Mouse (Mus musculus) testis, adult 2 months (tissue): ENCODE measurements at regions not wholly inside any gene's neighbourhood (a gene's known extent, or its start where the extent isn't known, plus 50 kb on each side); places are given as distances from the start of the nearest gene placed in this dataset.

Experiments used
- H3K27ac ChIP-seq: fragments of 200-500 bp; 2 replicates; pipeline ENCODE4 v1.5.1; 2012; ENCODE audit warnings: low read depth, low read length; ENCODE audit not compliant: control insufficient read depth, insufficient read depth
- H3K27me3 ChIP-seq: fragments of 200-500 bp; 2 replicates; pipeline ENCODE4 v1.6.1; 2012; ENCODE audit warnings: mild to moderate bottlenecking, low read length, moderate library complexity; ENCODE audit not compliant: control insufficient read depth, insufficient read depth
- H3K36me3 ChIP-seq: fragments of 200-500 bp; 2 replicates; pipeline ENCODE4 v1.6.1; 2012; ENCODE audit warnings: mild to moderate bottlenecking, low read length; ENCODE audit not compliant: control insufficient read depth, insufficient read depth
- H3K4me1 ChIP-seq: fragments of 200-500 bp; 2 replicates; pipeline ENCODE4 v1.6.1; 2012; ENCODE audit warnings: low read length; ENCODE audit not compliant: control insufficient read depth, insufficient read depth
- H3K4me3 ChIP-seq: fragments of 200-500 bp; 2 replicates; pipeline ENCODE4 v1.5.1; 2012; ENCODE audit warnings: low read depth, mild to moderate bottlenecking, low read length, moderate library complexity, mixed read lengths; ENCODE audit not compliant: control insufficient read depth
- CTCF ChIP-seq: fragments of 200-500 bp; IDR thresholded peaks from 2 replicates; pipeline ENCODE4 v1.5.1; 2012; ENCODE audit warnings: low read depth, mild to moderate bottlenecking, inconsistent platforms, low read length, moderate library complexity; ENCODE audit not compliant: control insufficient read depth, insufficient read depth, insufficient replicate concordance
- POLR2A ChIP-seq: fragments of 200-500 bp; IDR thresholded peaks from 2 replicates; pipeline ENCODE4 v1.6.1; 2012; ENCODE audit warnings: low read depth, mild to moderate bottlenecking, inconsistent platforms, low read length, moderate library complexity; ENCODE audit not compliant: control insufficient read depth

- TF ChIP-seq POLR2A (no peak), CTCF (no peak)
- no peaks in the 10 kb centered on the region for H3K27me3 ChIP-seq
- H3K36me3 ChIP-seq = no peaks in the 10 kb centered on the region
- H3K27ac ChIP-seq = no peak overlapping the region
- no peaks in the 10 kb centered on the region for H3K4me1 ChIP-seq
- H3K4me3 ChIP-seq = no peak overlapping the region
These were observed 365.3 kb downstream of the Ets1 start for GRCm38 (mm10) chr9:33001165-33001949.

GRCm38 (mm10) chr9:33003880-33004279 is 367.9 kb downstream of the Ets1 start:
- Histone ChIP-seq H3K4me1 (no peaks in the 10 kb centered on the region), H3K27me3 (no peaks in the 10 kb centered on the region), H3K4me3 (no peak overlapping the region), H3K27ac (no peak overlapping the region), H3K36me3 (no peaks in the 10 kb centered on the region)
- no peak for TF ChIP-seq POLR2A
- no peak for TF ChIP-seq CTCF

- H3K27me3 ChIP-seq = no peaks in the 10 kb centered on the region
- TF ChIP-seq POLR2A = no peak
- no peak overlapping the region for H3K27ac ChIP-seq
- H3K4me1 ChIP-seq = no peaks in the 10 kb centered on the region
- no peaks in the 10 kb centered on the region for H3K36me3 ChIP-seq
- H3K4me3 ChIP-seq = no peak overlapping the region
These were observed 368.5 kb downstream of the Ets1 start for GRCm38 (mm10) chr9:33004536-33004935.

GRCm38 (mm10) chr9:33007456-33008063 is 371.5 kb downstream of the Ets1 start:
- no peak overlapping the region for H3K4me3 ChIP-seq
- H3K36me3 ChIP-seq = no peaks in the 10 kb centered on the region
- TF ChIP-seq POLR2A = no peak
- TF ChIP-seq CTCF = no peak
- no peak overlapping the region for H3K27ac ChIP-seq
- no peaks in the 10 kb centered on the region for H3K4me1 ChIP-seq
- no peaks in the 10 kb centered on the region for H3K27me3 ChIP-seq

- Histone ChIP-seq H3K36me3 (no peaks in the 10 kb centered on the region), H3K4me1 (no peaks in the 10 kb centered on the region), H3K27me3 (no peaks in the 10 kb centered on the region), H3K27ac (no peak overlapping the region), H3K4me3 (no peak overlapping the region)
- TF ChIP-seq POLR2A (no peak), CTCF (no peak)
These were observed 375.2 kb downstream of the Ets1 start for GRCm38 (mm10) chr9:33011241-33011640.

- TF ChIP-seq POLR2A (no peak), CTCF (no peak)
- no peaks in the 10 kb centered on the region for H3K27me3 ChIP-seq
- no peak overlapping the region for H3K27ac ChIP-seq
- no peak overlapping the region for H3K4me3 ChIP-seq
- H3K4me1 ChIP-seq = no peaks in the 10 kb centered on the region
- H3K36me3 ChIP-seq = no peaks in the 10 kb centered on the region
These were observed 399.4 kb downstream of the Ets1 start for GRCm38 (mm10) chr9:33035401-33035800.

GRCm38 (mm10) chr9:33039221-33039790 is 403.3 kb downstream of the Ets1 start:
- Histone ChIP-seq H3K4me1 (no peaks in the 10 kb centered on the region), H3K36me3 (no peaks in the 10 kb centered on the region), H3K4me3 (no peak overlapping the region), H3K27me3 (no peaks in the 10 kb centered on the region), H3K27ac (no peak overlapping the region)
- TF ChIP-seq CTCF (no peak), POLR2A (no peak)
